Mouse (Mus musculus) ES-E14 (cell line): Measurements from ENCODE around the gene Pcdh9.

Experiments used
- CHD2 ChIP-seq: IDR thresholded peaks from 2 replicates; pipeline ENCODE4 v1.6.1; 2014; ENCODE audit warnings: mild to moderate bottlenecking, low read depth, low read length, inconsistent platforms
- HCFC1 ChIP-seq: IDR thresholded peaks from 2 replicates; pipeline ENCODE4 v1.6.1; 2012; ENCODE audit warnings: low read length, inconsistent platforms, borderline replicate concordance; ENCODE audit not compliant: insufficient read depth
- MAFK ChIP-seq: IDR thresholded peaks from 2 replicates; pipeline ENCODE4 v1.6.1; 2014; ENCODE audit warnings: mild to moderate bottlenecking, low read depth, low read length, inconsistent platforms; ENCODE audit not compliant: insufficient read depth
- ZC3H11A ChIP-seq: IDR thresholded peaks from 2 replicates; pipeline ENCODE4 v1.6.1; 2012; ENCODE audit warnings: low read depth, mild to moderate bottlenecking, inconsistent platforms, low read length, borderline replicate concordance

DNA sequence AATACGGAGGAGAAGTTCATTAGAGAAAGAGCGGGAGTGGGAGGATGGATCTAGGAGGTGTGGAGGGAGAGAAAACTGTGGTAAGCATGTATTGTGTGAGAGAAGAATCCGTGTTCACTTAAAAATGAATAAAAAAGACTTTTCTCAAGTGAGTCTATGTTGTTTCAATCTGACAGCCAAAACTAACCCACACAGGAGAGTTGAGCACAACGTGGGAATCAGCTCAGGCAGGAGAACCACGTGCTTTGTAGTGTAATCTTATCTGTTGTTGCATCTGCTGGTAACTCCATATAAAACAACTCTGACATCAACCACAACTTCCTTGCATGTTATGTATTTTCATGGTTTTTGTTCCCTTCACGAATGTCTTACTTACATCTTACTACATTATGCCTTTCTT is 58.0 kb downstream of the Pcdh9 start:
- TF ChIP-seq MAFK (no peak), HCFC1 (no peak), CHD2 (no peak), ZC3H11A (no peak)
